26 mouse cellular contexts compared by ENCODE assay signal in genomic region chr5:143505545-143505944, GRCm38 (mm10).
"Had no signal": no experiment of that assay in that cellular context is flagged by ENCODE, and none has a peak within 500 bp of the region (broad histone marks: within the 10 kb centered on the region; RNA-seq: fewer than 3 reads in every experiment).

No protein-coding gene starts in this region.

- H3K9ac ChIP-seq: heart, embryonic 12.5 days; hindbrain, embryonic 12.5 days; hindbrain, embryonic 14.5 days; kidney, embryonic 15.5 days; limb, embryonic 12.5 days; liver, embryonic 13.5 days had no signal

- H3K27ac ChIP-seq: heart, adult 2 months; hindbrain, embryonic 10.5 days; hindbrain, embryonic 12.5 days; hindbrain, embryonic 14.5 days; kidney, embryonic 15.5 days; kidney, postnatal 0 days; limb, embryonic 10.5 days; limb, embryonic 12.5 days; liver, embryonic 13.5 days had no signal

- ATAC-seq: hindbrain, embryonic 16.5 days; intestine, embryonic 16.5 days had no signal

- DNase-seq: gastrocnemius, postnatal 14 days; gastrocnemius, postnatal 36 days; heart, adult 11 months; heart, adult 2 months; heart, postnatal 10 days; heart, postnatal 4 days; kidney, adult 11 months; kidney, adult 2 months; kidney, adult 9 months; kidney, postnatal 14 days; kidney, postnatal 36 days; layer of hippocampus, adult 9-11 months; layer of hippocampus, postnatal 36 days; liver; liver, embryonic 13.5 days had no signal

- H3K27me3 ChIP-seq: heart, embryonic 12.5 days; hindbrain, embryonic 12.5 days; kidney, embryonic 15.5 days; limb, embryonic 12.5 days; liver, embryonic 13.5 days had no signal

- H3K4me2 ChIP-seq: heart, embryonic 12.5 days; hindbrain, embryonic 12.5 days; hindbrain, embryonic 14.5 days; kidney, embryonic 15.5 days; limb, embryonic 12.5 days; liver, embryonic 11.5 days; liver, embryonic 13.5 days had no signal

- H3K9me3 ChIP-seq: heart, embryonic 12.5 days; hindbrain, embryonic 10.5 days; hindbrain, embryonic 12.5 days; kidney, embryonic 15.5 days; limb, embryonic 10.5 days; limb, embryonic 12.5 days; liver, embryonic 13.5 days had no signal

- H3K4me3 ChIP-seq: heart, adult 2 months; heart, embryonic 12.5 days; hindbrain, embryonic 10.5 days; hindbrain, embryonic 12.5 days; kidney, embryonic 15.5 days; limb, embryonic 10.5 days; limb, embryonic 12.5 days; liver, embryonic 13.5 days had no signal
